Mouse (Mus musculus): ENCODE results near the gene Rcc1l. TPM values are rescaled to one million over a fixed set of nuclear protein-coding genes. Genes with fewer than 3 reads are reported as not detected.

Rcc1l gene
- total RNA-seq, 2 experiments from 2014 or later, result 14.8 to 17.5 TPM

DNA sequence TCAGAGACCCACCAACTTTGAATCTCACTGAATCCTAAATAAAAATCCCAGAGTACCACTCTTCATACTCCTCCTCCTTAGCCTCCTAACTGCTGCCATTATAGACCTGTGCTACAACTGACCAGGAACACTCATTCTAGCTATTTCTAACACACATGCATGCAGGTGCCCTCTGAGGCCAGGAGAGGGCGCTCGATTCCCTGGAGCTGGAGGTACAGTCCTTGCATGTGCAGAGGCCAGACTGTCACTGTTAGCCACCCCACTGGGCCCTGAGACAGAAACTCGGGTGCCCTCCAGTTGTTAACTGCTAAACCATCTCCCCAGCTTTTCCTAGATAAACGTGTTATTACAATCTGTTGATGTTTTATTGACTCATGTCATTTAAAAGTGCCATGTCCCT, 3.4 kb downstream of the Rcc1l start:
- DNase-seq (ENCODE audit: low spot score in 2 of 2), result no peak

DNA sequence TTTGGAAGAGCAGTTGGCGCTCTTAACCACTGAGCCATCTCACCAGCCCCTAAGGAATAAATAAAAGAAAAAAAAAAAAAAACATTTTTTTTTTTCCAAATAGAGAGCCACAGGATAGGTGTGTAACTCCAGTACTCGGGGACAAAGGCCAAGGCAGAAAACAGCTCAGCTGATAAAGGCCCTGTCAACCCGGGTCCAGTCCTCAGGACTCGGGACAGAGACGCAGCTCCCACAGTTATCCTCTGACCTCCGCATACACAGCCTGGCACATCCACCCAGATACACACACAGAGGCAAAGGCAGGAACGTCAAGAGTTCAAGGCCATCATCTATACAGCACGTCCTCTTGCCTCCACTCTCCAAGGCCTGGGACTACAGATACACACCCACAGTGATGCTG, 6.4 kb downstream of the Rcc1l start:
- DNase-seq (ENCODE audit: low spot score in 2 of 2), result no peak

DNA sequence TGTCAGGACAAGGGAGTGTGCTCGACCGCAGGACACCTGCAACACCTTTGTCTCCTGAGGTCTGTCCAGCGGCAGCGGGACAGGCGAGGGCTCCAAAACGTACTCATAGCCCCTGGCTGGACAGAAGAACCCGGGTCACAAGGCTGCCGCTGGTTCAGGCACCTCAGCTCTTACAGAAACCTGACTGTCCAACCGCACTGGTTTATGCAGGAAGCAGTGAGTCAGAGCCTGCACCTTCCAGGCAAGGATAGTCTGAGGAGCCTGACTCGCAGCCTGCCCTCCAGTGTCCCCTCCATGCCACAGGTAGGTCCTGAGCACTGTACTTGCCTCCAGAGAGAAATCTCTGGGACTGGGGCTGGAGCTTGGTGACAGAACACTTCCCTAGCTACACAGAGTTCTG, 7.3 kb downstream of the Rcc1l start:
- DNase-seq (ENCODE audit: low spot score in 2 of 2), result no peak

DNA sequence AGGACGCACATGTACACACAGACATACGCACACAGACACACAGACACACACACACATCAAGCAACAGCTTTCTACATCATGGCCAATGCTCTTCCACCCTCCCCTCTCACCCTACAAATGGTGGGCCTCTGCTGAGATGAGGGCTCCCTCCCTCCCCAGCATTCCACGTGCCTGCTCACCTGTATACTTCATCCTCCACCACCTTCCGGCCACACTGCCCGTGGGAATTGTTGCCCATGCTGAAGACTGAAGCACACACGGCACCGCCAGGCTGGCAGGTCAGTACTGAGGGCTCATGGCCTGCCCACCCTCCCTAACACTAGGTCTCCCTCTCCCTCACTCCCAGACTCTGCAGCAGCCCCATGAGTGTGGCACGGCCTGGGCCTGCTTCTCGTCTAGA, 8.5 kb downstream of the Rcc1l start:
- no peak for DNase-seq (ENCODE audit: low spot score in 2 of 2)

DNA sequence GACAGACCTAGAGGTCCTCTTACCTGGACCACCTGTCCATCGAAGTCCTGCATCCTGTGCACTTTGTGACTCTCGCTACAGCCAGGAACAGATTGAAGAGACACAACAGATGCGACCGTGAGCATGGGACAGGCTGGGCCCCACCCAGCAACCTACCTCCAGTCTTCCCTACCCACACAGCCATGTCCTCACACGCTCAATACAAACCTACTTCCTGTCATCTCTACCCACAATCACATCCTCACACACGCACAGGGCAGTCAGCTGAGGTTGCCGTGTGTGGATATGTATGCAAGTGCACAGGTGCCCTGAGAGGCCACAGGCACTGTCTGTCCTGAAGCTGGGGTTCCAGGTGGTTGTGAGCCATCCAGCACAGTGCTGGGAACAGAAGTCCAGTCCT, 9.9 kb downstream of the Rcc1l start:
- DNase-seq (ENCODE audit: low spot score in 2 of 2), result no peak

DNA sequence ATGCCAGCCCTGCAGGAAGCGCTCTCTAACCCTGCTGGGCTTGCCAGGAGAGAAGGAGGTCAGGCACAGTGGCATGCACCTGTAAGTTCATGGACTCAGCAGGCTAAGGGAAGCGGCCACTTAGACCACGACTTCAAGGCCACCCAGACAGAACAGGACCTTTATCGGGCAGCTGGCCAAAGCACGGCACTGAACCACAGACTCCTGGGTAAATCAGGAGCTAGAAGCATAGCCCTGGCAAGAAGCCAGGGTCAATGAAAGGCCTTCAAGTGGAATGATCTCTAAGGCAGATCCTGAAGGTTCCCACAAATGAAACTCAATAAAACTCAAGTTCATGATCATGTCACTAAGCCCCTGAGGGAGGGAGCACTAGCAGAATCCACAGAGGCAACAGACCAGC, 11.9 kb downstream of the Rcc1l start:
- no peak for DNase-seq (ENCODE audit: low spot score in 2 of 2)

DNA sequence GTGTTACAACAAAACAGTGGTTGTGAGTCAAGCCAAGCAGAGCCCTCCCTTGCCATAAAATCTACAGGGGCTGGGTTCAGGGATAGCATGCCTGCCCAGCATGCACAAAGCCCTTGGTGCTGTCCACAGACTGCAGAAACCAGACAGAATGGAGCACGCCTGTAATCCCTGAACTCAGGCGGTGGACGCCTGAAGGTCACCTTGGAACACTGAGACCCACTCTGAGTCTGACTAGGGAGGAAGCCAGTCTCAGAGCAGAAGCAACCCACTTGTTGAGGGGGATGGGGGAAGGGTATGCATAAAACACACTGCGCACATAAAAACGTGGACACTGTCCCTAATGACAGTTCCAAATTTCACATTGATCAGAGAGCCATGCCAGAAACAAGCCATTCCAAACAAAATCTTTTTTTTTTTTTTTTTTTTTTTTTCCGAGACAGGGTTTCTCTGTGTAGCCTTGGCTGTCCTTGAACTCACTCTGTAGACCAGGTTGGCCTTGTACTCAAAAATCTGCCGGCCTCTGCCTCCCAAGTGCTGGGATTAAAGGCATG, 20.6 kb downstream of the Rcc1l start:
- no peak for DNase-seq (ENCODE audit: low spot score in 2 of 2)

DNA sequence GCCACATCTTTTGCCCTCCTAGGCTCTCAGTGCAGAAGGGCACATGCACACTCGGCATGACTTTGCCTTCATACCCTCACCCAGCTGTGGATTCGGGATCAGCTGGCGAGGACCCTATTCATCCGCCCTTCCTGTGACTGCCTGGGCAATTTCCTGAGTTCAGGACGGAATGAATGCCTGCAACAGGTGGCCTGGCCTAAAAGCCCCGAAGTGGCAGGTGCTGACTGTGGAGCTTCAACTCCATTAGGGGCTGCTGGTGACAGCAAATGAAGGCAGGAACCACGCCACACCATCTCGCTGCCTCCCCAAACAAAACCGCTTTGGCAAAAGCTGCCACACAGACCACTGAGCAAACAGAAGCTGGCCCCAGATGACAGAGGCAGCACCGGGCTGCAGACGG, 24.7 kb downstream of the Rcc1l start:
- no peak for DNase-seq (ENCODE audit: low spot score in 2 of 2)

DNA sequence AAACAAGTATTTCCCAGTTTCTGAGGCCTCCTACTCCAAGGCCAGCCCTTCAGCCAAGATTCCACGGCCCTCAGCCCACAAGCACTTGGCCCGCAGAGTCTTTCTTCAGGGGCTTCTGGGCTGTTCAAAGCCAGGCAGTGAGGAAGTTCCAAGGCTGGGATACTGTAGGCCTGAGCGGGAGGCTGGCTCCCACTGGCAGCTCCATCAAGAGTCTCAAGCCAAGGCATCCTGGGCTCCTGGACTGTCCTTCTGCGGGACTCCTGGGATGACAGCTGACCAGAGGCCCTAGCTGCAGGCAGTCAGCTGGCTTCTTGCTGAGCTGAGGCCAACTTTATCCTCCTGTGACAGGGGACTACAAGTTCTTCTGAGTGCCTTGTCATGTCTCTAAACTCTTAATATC, 28.4 kb downstream of the Rcc1l start:
- no peak for DNase-seq (ENCODE audit: low spot score in 2 of 2)

DNA sequence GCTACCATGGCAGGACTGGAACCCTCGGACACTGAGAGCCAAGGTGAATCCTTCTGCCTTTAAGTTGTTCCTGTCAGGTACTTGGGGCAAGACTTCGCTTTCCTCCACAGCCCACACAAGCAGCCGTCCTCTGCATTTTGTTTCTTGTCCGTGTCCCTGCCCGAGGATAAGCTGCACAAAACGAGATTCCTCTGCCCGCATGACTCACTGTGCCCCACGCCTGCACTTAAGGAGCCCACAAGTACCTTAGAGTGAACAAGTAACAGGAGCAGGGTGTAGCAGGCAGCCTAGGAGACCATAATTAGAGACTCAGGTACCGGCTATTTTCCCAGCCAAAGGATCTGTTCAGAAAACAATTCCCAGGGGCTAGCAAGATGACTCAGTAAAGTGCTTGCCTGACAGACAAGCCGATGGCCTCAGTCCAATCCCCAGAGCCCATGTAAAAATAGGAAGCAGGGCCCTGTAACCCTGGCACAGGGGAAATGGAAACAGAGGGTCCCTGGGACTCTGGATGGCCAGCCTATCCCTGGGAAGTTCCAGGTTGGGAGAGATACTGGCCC, 29.3 kb downstream of the Rcc1l start:
- DNase-seq (ENCODE audit: low spot score in 2 of 2), result no peak

DNA sequence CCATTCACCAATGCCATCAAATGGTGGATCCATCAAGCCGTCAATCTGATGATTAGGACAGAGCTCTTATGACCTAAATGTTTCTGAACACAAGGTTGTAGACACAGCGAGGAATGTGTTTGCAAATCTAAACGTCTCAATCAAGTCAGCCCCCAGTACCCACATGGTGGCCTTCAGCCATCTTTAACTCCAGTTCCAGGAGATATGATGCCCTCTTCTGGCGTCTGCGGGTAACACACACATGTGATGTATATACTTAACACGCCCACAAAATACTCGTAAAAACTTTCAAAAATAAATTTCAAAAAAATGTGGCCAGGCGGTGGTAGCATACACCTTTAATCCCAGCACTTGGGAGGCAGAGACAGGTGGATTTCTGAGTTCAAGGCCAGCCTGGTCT, 31.6 kb downstream of the Rcc1l start:
- no peak for DNase-seq (ENCODE audit: low spot score in 2 of 2)

DNA sequence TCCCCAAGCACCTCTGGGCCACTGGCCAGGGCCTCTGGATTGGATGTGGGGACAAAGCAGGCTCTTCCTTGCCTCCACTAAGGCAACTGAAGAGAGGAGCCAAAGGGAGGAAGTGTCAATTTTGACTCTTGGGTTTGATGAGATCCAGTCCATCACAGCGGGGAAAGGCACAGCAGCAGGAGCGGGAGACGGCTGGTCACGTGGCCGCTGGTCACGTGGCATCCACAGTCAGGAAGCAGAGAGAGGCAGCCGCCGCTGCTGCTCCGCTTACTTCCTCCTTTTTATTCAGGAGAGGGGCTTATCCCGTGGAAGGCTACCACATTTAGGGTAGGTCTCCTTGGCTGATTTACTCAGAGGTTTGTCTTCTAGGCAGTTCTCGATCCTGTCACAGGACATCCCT, 34.2 kb downstream of the Rcc1l start:
- no peak for DNase-seq (ENCODE audit: low spot score in 2 of 2)

DNA sequence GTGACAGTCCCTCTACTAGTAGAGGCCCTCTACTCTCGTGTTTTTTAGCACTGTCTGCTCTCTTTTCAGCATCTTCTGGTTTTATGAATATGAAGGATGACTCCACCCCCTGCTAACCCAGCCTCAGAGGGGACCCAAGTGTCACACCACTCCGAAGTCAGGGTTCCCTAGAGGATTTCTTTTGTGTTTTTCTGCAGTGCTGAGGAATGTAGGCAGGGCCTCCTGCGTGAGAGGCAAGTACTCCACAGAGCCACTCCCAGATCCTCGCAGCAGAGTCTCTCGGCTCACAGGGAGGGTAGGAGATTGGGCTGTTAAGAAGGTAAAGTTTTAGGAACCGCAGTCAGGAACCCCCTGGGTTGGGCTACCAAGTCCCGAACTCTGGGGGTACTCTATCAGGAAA, 35.3 kb downstream of the Rcc1l start:
- DNase-seq (ENCODE audit: low spot score in 2 of 2), result no peak

DNA sequence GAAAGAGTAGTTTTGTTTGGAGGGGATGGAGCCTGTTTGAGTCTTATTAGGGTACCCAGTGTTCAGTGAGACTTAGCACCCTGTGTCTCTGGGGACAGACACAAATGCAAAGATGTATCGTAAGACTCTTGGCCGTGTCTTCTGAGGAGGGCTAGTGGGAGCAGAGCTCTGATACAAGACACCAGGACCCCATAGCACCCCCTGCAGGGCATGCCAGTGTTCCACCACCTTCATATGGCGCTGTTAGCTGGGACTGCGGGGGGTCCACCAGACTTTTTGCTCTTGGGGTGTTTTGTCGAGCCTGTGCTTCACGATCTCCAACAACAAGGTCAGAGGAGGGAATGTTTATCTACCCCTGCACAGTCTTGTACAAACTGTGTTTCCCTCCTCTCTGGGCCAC, 37.1 kb downstream of the Rcc1l start:
- no peak for DNase-seq (ENCODE audit: low spot score in 2 of 2)

DNA sequence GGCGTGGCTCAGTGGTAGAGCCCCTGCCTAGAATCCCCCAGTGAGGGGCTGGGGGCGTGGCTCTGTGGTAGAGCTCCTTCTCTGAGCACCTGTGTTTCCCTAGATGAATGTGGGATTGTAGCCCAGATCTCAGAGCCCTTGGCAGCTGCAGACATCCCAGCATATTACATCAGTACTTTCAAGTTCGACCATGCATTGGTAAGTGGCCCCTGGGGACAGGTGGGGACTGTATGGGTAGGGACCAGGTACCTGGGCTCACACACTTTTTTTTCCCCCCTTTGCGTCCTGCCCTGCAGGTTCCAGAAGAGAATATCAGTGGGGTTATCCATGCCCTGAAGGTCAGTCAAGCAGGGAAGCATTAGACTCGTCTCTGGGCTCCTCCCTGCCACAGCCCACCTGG, 38.6 kb downstream of the Rcc1l start:
- no peak for DNase-seq (ENCODE audit: low spot score in 2 of 2)

DNA sequence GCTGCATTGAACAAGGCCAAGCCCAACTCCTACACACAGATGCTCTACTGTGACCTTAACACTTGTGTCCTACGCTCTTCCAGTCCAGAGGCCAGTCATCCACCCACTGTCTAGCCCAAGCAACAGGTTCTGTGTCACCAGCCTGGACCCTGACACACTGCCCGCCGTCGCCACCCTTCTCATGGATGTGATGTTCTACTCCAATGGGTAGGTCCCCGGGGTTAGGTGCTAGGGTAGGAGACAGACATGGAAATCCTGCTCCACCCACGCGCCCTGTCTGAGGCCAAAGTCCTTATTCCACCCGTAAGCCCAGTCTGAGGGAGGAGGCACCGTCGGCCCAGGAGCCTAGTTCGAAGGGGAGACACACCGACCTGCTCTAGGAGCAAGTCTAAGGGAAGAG, 40.6 kb downstream of the Rcc1l start:
- DNase-seq (ENCODE audit: low spot score in 2 of 2), result no peak

DNA sequence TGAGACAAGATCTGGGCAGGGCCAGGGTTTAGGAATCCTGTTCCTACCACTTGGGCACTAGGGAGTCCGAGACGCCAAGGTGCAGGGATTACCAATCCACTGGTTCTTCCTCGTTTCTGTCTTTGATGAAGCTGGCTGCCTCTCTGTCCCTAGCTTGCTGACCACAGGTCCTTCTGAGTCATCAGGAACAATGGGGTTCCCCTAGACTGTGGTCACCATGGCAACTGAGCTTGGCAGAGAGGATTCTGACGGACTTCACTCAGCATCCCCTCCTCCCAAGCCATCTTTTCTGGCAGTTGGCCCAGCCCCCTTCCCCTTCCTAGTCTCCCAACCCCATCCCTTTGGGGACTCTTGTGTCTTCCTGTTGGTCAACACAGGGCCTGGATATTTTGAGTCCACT, 45.0 kb downstream of the Rcc1l start:
- DNase-seq (ENCODE audit: low spot score in 2 of 2), result no peak

DNA sequence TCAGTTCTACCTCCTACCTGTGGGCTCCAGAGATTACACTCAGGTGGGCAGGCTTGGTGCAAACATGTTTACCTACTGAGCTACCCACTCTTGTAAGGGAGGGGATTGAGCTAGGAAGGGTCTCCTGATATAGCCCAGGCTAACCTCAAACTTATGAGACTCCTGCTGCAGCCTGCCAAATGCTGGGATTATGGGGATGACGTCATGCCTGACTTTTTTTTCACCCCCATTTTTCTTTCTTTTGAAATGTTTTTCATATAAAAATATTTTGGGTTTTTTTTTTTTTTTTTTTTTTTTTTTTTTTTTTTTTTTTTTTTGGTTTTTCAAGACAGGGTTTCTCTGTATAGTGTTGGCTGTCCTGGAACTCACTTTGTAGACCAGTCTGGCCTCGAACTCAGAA, 50.3 kb downstream of the Rcc1l start:
- DNase-seq (ENCODE audit: low spot score in 2 of 2), result no peak

DNA sequence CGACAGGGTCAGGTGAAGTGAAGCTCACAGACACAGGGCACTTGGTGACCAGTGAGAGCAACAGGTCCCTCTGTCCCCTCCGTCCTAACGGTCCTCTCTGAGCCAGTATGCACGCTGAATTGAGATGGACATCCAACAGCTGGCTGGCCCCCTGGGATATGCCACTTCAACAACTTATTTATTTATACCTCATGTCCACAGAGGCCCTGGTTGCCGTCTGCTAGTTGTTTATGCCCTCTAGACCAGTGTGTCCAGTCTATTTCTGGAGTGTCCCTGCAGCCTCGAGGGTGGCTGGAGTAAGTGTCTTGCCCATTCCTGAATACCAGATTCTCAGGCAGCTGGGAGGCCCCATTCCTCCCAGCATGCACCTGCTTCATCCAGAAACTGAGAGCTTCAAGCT, 52.7 kb downstream of the Rcc1l start:
- no peak for DNase-seq (ENCODE audit: low spot score in 2 of 2)

DNA sequence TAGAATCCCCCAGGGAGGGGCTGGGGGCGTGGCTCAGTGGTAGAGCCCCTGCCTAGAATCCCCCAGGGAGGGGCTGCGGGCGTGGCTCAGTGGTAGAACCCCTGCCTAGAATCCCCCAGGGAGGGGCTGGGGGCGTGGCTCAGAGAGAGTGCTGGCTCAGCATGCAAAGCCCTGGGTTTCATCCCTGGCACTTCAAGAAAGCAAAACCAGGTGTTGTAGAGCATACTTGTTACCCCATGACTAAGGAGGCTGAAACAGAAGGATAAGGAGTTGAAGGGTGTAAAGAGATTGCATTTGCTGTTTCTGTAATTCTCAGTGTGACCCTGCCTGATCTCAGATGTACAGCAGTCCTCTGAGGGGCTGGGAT, 54.7 kb downstream of the Rcc1l start:
- DNase-seq (ENCODE audit: low spot score in 2 of 2), result no peak

DNA sequence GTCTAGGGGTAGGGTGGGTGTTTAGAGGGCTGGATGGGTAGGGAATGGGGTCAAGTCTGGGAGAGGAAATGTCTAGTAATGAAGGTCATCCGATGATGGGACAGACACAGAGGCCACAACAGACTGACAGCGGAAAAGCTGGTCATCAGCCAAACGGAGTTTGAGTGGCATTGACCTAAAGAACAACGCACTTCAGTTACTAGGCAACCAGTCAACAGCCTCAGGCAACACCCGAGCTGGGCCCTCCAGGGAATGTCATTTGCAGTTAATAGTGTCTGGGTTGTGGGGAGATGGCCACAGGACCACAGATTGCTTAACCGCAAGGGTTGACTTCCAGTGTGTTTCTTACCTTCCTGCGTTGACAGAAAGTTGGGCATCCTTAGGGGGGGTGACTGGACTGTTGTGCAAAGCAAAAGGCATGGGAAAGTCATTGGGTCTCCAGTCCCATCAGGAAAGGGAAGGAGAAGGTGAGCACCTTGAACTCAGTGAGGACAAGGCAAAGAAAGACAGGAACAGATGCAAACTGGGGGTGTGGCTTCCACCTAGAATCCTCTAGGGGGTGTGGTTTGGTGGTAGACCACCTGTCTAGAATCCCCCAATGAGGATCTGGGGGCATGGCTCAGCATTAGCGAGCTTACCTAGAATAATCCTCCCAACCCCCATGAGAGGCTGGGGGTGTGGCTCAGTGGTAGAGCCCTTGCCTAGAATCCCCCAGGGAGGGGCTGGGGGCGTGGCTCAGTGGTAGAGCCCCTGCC, 55.3 kb downstream of the Rcc1l start:
- DNase-seq (ENCODE audit: low spot score in 2 of 2), result no peak

DNA sequence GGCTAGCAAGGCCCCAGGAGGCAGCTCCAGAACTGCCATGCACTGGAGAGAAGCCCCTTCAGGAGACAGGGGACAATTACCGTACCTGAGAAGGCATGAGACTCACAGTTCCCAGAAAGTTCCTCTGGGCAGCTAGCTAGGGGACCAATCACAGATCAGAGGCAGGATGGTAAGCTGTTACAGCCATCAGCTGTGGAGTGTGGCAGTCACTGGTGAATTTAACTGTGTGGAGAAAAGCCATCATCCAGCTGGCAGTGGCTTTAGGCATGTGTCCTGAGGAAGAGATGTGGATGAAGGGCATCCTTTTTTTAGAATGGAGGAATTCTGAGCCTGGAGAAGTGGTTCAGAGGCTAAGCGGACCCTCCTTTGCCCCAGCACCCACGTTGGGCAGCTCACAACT, 56.4 kb downstream of the Rcc1l start:
- no peak for DNase-seq (ENCODE audit: low spot score in 2 of 2)

DNA sequence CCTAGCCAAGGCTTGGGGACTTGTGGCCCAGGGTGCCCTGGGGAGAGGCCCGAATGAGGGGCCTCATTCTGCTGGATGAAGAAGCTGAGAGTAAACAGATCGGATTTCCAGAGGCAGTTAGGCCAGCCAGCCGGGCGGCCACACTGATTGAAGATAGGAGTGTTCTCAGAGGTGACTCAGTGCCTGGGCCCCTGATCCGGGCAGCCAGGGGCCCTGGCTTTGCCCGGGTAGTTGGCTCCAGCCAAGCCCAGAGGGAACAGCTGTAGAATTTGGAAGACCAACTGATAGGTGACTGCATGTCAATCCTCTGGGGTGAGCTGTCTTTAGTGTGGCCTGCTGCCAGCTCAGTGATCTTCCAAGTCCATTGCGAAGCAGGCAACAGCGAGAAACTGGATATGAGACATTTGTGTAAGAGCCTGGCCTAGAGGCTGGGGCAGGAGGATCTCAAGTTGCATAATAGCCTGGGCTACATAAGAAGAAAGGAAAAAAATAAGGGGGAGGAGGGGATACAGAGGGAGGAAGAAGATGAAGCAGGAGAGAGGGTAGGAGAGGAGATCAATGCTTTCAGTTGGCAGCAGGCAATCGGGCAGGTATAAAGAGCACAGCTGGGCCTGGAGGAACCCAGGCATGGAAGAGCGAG, 57.0 kb downstream of the Rcc1l start:
- no peak for DNase-seq (ENCODE audit: low spot score in 2 of 2)

Measured in layer of hippocampus, postnatal 14 days (tissue).